Comparison of ENCODE assay signal across 14 mouse cellular contexts in the genomic region with DNA sequence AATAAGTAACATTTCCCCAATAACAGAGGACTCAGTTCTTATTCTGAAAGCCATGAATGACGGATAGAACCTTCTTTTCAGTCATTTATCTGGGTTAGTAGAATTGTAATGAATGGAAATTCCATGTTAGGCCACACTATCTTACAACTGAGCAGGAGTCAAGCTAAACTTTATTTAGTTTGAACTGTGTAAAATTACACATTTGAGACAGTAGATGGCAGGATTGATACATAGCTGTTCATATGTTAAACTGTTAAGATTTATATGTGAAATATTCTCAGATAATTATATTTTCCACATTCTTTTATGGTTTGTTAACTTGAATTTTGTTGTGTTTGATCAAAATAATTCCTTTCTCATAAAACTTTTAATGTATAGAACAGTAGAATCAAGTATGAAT.
DNase-seq lines count a peak whose midpoint lies in the region; ATAC-seq and TF ChIP-seq lines count a peak whose summit lies in the region.
"Had no signal": no experiment of that assay in that cellular context is flagged by ENCODE, and none has a peak within 500 bp of the region (broad histone marks: within the 10 kb centered on the region; RNA-seq: fewer than 3 reads in every experiment).

No protein-coding gene starts in this region.

- 83% methylated on average over 1 of the region's 1 CpGs for WGBS in embryonic facial prominence, embryonic 14.5 days
- WGBS in embryonic facial prominence, embryonic 10.5 days = 95% methylated on average over 1 of the region's 1 CpGs
- 82% methylated on average over 1 of the region's 1 CpGs for WGBS in liver, adult 2 months
- 76% methylated on average over 1 of the region's 1 CpGs for WGBS in midbrain, embryonic 16.5 days

- H3K9me3 ChIP-seq in embryonic facial prominence, embryonic 14.5 days (ENCODE audit: control insufficient read depth, low read length) = no peaks in the 10 kb centered on the region
- H3K9me3 ChIP-seq in embryonic facial prominence, embryonic 10.5 days = no peaks in the 10 kb centered on the region
- no peaks in the 10 kb centered on the region for H3K9me3 ChIP-seq in midbrain, embryonic 16.5 days (replicated peaks; ENCODE audit: control insufficient read depth, low read length, poor library complexity, severe bottlenecking)
- H3K9me3 ChIP-seq: midbrain, embryonic 12.5 days; stomach, embryonic 15.5 days had no signal

- peak; percentile 34 for DNase-seq in embryonic facial prominence, embryonic 14.5 days (ENCODE audit: low spot score)
- no peak for DNase-seq in embryonic facial prominence, embryonic 10.5 days (ENCODE audit: low spot score)
- DNase-seq in liver, adult 2 months (ENCODE audit: extremely low read depth, low read depth, low spot score) = peak; percentile 28
- DNase-seq in liver (no peak), NIH3T3 (ENCODE audit: low read depth) (peak; percentile 14)
- peak; percentile 39 for DNase-seq in naive thymus-derived CD4-positive, alpha-beta T cell, adult 2 months (ENCODE audit: low read depth)
- DNase-seq in adrenal gland, adult 8-10 months = no peak
- DNase-seq: adrenal gland, postnatal 10 days; cerebellum, adult 11 months; gastrocnemius, postnatal 36 days; kidney, postnatal 25 days had no signal

- H3K9ac ChIP-seq in embryonic facial prominence, embryonic 14.5 days (ENCODE audit: low read depth, low read length) = no peak overlapping the region
- no peak overlapping the region for H3K9ac ChIP-seq in liver, adult 2 months (ENCODE audit: low read depth, low read length)
- no peak overlapping the region for H3K9ac ChIP-seq in midbrain, embryonic 16.5 days (ENCODE audit: low read depth, low read length)
- H3K9ac ChIP-seq: midbrain, embryonic 12.5 days; stomach, embryonic 15.5 days had no signal

- no peak for TF ChIP-seq POLR2A in liver, adult 2 months (IDR thresholded peaks at IDR 0.05; ENCODE audit: extremely low read depth, insufficient read depth, low read length)

- H3K27ac ChIP-seq in embryonic facial prominence, embryonic 14.5 days (replicated peaks; ENCODE audit: low read depth, low read length) = no peak overlapping the region
- no peak overlapping the region for H3K27ac ChIP-seq in embryonic facial prominence, embryonic 10.5 days (replicated peaks)
- H3K27ac ChIP-seq in liver, adult 2 months (replicated peaks; ENCODE audit: insufficient read depth, low read depth, low read length) = no peak overlapping the region
- H3K27ac ChIP-seq in midbrain, embryonic 16.5 days (ENCODE audit: low read length) = no peak overlapping the region
- H3K27ac ChIP-seq: midbrain, embryonic 12.5 days; stomach, embryonic 15.5 days had no signal

- ATAC-seq in embryonic facial prominence, embryonic 14.5 days (ENCODE audit: low read depth) = no peak
- no peak for ATAC-seq in midbrain, embryonic 16.5 days

- H3K79me2 ChIP-seq in liver, adult 2 months (ENCODE audit: control insufficient read depth, insufficient read depth, low read length) = no peaks in the 10 kb centered on the region

- no peaks in the 10 kb centered on the region for H3K4me1 ChIP-seq in embryonic facial prominence, embryonic 14.5 days (ENCODE audit: control insufficient read depth, insufficient read depth, low read length)
- no peaks in the 10 kb centered on the region for H3K4me1 ChIP-seq in embryonic facial prominence, embryonic 10.5 days
- H3K4me1 ChIP-seq in liver, adult 2 months (ENCODE audit: control insufficient read depth, insufficient read depth, low read length) = no peaks in the 10 kb centered on the region
- H3K4me1 ChIP-seq in midbrain, embryonic 16.5 days (ENCODE audit: control insufficient read depth, insufficient read depth, low read length) = no peaks in the 10 kb centered on the region
- H3K4me1 ChIP-seq: midbrain, embryonic 12.5 days; stomach, embryonic 15.5 days had no signal

- H3K36me3 ChIP-seq in embryonic facial prominence, embryonic 14.5 days (ENCODE audit: control insufficient read depth, insufficient read depth, low read length) = no peaks in the 10 kb centered on the region
- no peaks in the 10 kb centered on the region for H3K36me3 ChIP-seq in embryonic facial prominence, embryonic 10.5 days (replicated peaks)
- H3K36me3 ChIP-seq in liver, adult 2 months (ENCODE audit: control insufficient read depth, insufficient read depth, low read length) = peaks cover 5% of the 10 kb centered on the region
- no peaks in the 10 kb centered on the region for H3K36me3 ChIP-seq in midbrain, embryonic 16.5 days (ENCODE audit: control insufficient read depth, insufficient read depth, low read length)
- H3K36me3 ChIP-seq: midbrain, embryonic 12.5 days; stomach, embryonic 15.5 days had no signal

- H3K27me3 ChIP-seq in embryonic facial prominence, embryonic 14.5 days (replicated peaks; ENCODE audit: control insufficient read depth, insufficient read depth, low read length) = no peaks in the 10 kb centered on the region
- H3K27me3 ChIP-seq in embryonic facial prominence, embryonic 10.5 days (replicated peaks; ENCODE audit: low read depth, poor library complexity, severe bottlenecking) = no peaks in the 10 kb centered on the region
- no peaks in the 10 kb centered on the region for H3K27me3 ChIP-seq in liver, adult 2 months (ENCODE audit: control insufficient read depth, insufficient read depth, low read length)
- H3K27me3 ChIP-seq in midbrain, embryonic 16.5 days (ENCODE audit: control insufficient read depth, insufficient read depth, low read depth, low read length) = no peaks in the 10 kb centered on the region
- H3K27me3 ChIP-seq: midbrain, embryonic 12.5 days; stomach, embryonic 15.5 days had no signal

- no peak overlapping the region for H3K4me3 ChIP-seq in embryonic facial prominence, embryonic 14.5 days (ENCODE audit: low read depth, low read length)
- H3K4me3 ChIP-seq in embryonic facial prominence, embryonic 10.5 days = no peak overlapping the region
- no peak overlapping the region for H3K4me3 ChIP-seq in liver, adult 2 months (ENCODE audit: insufficient read depth, low read depth, low read length)
- H3K4me3 ChIP-seq in midbrain, embryonic 16.5 days (ENCODE audit: low read depth, low read length) = no peak overlapping the region
- H3K4me3 ChIP-seq: midbrain, embryonic 12.5 days; stomach, embryonic 15.5 days had no signal

- TF ChIP-seq CTCF in liver, adult 2 months (IDR thresholded peaks at IDR 0.05; ENCODE audit: low read depth, low read length) = 0 out of 2 replicates have a peak, but pooled peaks have one; percentile 13

- no peak overlapping the region for H3K4me2 ChIP-seq in embryonic facial prominence, embryonic 14.5 days (ENCODE audit: low read depth, low read length)
- H3K4me2 ChIP-seq in midbrain, embryonic 16.5 days (ENCODE audit: low read length) = no peak overlapping the region
- H3K4me2 ChIP-seq: midbrain, embryonic 12.5 days; stomach, embryonic 15.5 days had no signal

Comparison
In these comparisons a context has a peak if more than half of its experiments do, and no peak if none do; other contexts are left out.
1. DNase-seq: peak in embryonic facial prominence, embryonic 14.5 days (single experiment), liver, adult 2 months (single experiment), NIH3T3 (single experiment) and naive thymus-derived CD4-positive, alpha-beta T cell, adult 2 months (single experiment); none in embryonic facial prominence, embryonic 10.5 days (single experiment), liver (single experiment) and adrenal gland, adult 8-10 months (single experiment).